Mouse (Mus musculus) Patski (cell line): ENCODE measurements at regions not wholly inside any gene's neighbourhood (a gene's known extent, or its start where the extent isn't known, plus 50 kb on each side); places are given as distances from the start of the nearest gene placed in this dataset.

Experiments
- ATAC-seq: fragments of 100-300 bp; one replicate; pipeline ENCODE4 v1.8.0; 2021
- CTCF ChIA-PET: fragments of 350-600 bp; sonication (Branson Sonifier 250); formaldehyde crosslinking; loops from one replicate; lab custom pipeline; 2022; ENCODE audit warnings: inconsistent platforms; lab: Charles Lee
- POLR2A ChIA-PET: fragments of 350-600 bp; sonication (Branson Sonifier 250); formaldehyde crosslinking; loops from one replicate; lab custom pipeline; 2022; ENCODE audit warnings: antibody characterized with exemption, inconsistent platforms; lab: Charles Lee
- DNase-seq: peaks from one replicate; pipeline ENCODE4 v3.0.0-alpha.2; 2011; ENCODE audit warnings: low read depth, low spot score
- H3K27me3 ChIP-seq: fragments of 371-371 bp; one replicate; pipeline ENCODE4 v1.5.1; 2021
- CTCF ChIP-seq: fragments of 100-300 bp; IDR thresholded peaks from one replicate; pipeline ENCODE4 v1.5.1; 2021
- in situ Hi-C: fragments of 300-500 bp; cut with MboI; formaldehyde crosslinking; loops from 3 replicates; pipeline ENCODE4 v1.11.1; 2018; ENCODE audit warnings: low pct_unique_long_range_greater_than_20kb, mixed read lengths

- no peak for TF ChIP-seq CTCF
- in situ Hi-C loops: no loop called here
- no peak for ATAC-seq
- no peaks in the 10 kb centered on the region for H3K27me3 ChIP-seq
- peak; percentile 25 for DNase-seq
- ChIA-PET POLR2A (no interaction called here), CTCF (interaction anchor here (1.3 kb wide), 1 partner anchor 76 kb away, joined by 3 read pairs; no protein-coding TSS in a partner anchor)
Measured at GRCm38 (mm10) chr4:105640793-105641192, 148.9 kb upstream of the Gm12728 start.

- no peak for TF ChIP-seq CTCF
- ChIA-PET CTCF (interaction anchor here (1.3 kb wide), 1 partner anchor 77 kb away, joined by 3 read pairs; no protein-coding TSS in a partner anchor), POLR2A (no interaction called here)
- no peaks in the 10 kb centered on the region for H3K27me3 ChIP-seq
- in situ Hi-C loops: no loop called here
- DNase-seq: peak; percentile 47
- peak; percentile 60 for ATAC-seq
Measured at GRCm38 (mm10) chr4:105641582-105641981, 148.1 kb upstream of the Gm12728 start.

- TF ChIP-seq CTCF: no peak
- H3K27me3 ChIP-seq: no peaks in the 10 kb centered on the region
- ChIA-PET CTCF (no interaction called here), POLR2A (no interaction called here)
- ATAC-seq: no peak
- in situ Hi-C loops: no loop called here
- DNase-seq: no peak
Measured at GRCm38 (mm10) chr4:105648820-105649446, 140.7 kb upstream of the Gm12728 start.

GRCm38 (mm10) chr4:105649447-105649833 is 140.2 kb upstream of the Gm12728 start:
- DNase-seq: no peak
- no peak for TF ChIP-seq CTCF
- in situ Hi-C loops: no loop called here
- no peaks in the 10 kb centered on the region for H3K27me3 ChIP-seq
- POLR2A ChIA-PET: no interaction called here
- CTCF ChIA-PET: no interaction called here
- no peak for ATAC-seq

GRCm38 (mm10) chr4:105656071-105656655 is 133.5 kb upstream of the Gm12728 start:
- DNase-seq (no peak), ATAC-seq (no peak)
- CTCF ChIA-PET: no interaction called here
- POLR2A ChIA-PET: interaction anchor here (0.7 to 1.2 kb wide), 2 partner anchors 12 to 63 kb away, joined by 3 to 4 read pairs; no protein-coding TSS in a partner anchor
- TF ChIP-seq CTCF: no peak
- in situ Hi-C loops: no loop called here
- no peaks in the 10 kb centered on the region for H3K27me3 ChIP-seq

GRCm38 (mm10) chr4:105658581-105658980 is 131.1 kb upstream of the Gm12728 start:
- DNase-seq (no peak), ATAC-seq (no peak)
- in situ Hi-C loops: no loop called here
- H3K27me3 ChIP-seq: no peaks in the 10 kb centered on the region
- ChIA-PET CTCF (interaction anchor here (0.7 kb wide), 1 partner anchor 8 kb away, joined by 4 read pairs; no protein-coding TSS in a partner anchor), POLR2A (no interaction called here)
- TF ChIP-seq CTCF: no peak

- ChIA-PET CTCF (interaction anchor here (1.4 kb wide), 1 partner anchor 14 kb away, joined by 4 read pairs; no protein-coding TSS in a partner anchor), POLR2A (no interaction called here)
- ATAC-seq (no peak), DNase-seq (no peak)
- no peak for TF ChIP-seq CTCF
- H3K27me3 ChIP-seq: no peaks in the 10 kb centered on the region
- in situ Hi-C loops: no loop called here
Measured at GRCm38 (mm10) chr4:105676690-105677089, 113.0 kb upstream of the Gm12728 start.

- in situ Hi-C loops: no loop called here
- CTCF ChIA-PET: interaction anchor here (0.6 to 0.9 kb wide), 2 partner anchors 14 to 286 kb away, joined by 3 to 4 read pairs; no protein-coding TSS in a partner anchor
- no peak for TF ChIP-seq CTCF
- ATAC-seq: no peak
- DNase-seq: no peak
- no peaks in the 10 kb centered on the region for H3K27me3 ChIP-seq
- POLR2A ChIA-PET: no interaction called here
Measured at GRCm38 (mm10) chr4:105690716-105691115, 99.0 kb upstream of the Gm12728 start.

GRCm38 (mm10) chr4:105692380-105692779 is 97.3 kb upstream of the Gm12728 start:
- H3K27me3 ChIP-seq: no peaks in the 10 kb centered on the region
- in situ Hi-C loops: no loop called here
- POLR2A ChIA-PET: no interaction called here
- DNase-seq (no peak), ATAC-seq (peak; percentile 54)
- CTCF ChIA-PET: interaction anchor here (0.9 kb wide), 1 partner anchor 41 kb away, joined by 3 read pairs; no protein-coding TSS in a partner anchor
- no peak for TF ChIP-seq CTCF

- ChIA-PET CTCF (no interaction called here), POLR2A (no interaction called here)
- ATAC-seq (no peak), DNase-seq (no peak)
- no peaks in the 10 kb centered on the region for H3K27me3 ChIP-seq
- in situ Hi-C loops: no loop called here
- no peak for TF ChIP-seq CTCF
Measured at GRCm38 (mm10) chr4:105695895-105696294, 93.8 kb upstream of the Gm12728 start.

GRCm38 (mm10) chr4:105697123-105697522 is 92.5 kb upstream of the Gm12728 start:
- in situ Hi-C loops: no loop called here
- ATAC-seq (no peak), DNase-seq (no peak)
- ChIA-PET POLR2A (no interaction called here), CTCF (no interaction called here)
- no peaks in the 10 kb centered on the region for H3K27me3 ChIP-seq
- TF ChIP-seq CTCF: no peak
